Mouse (Mus musculus) erythroid progenitor cell, adult 5-6 weeks (primary cell): ENCODE data around the gene Ramp1. TPM values are rescaled to one million over a fixed set of nuclear protein-coding genes. Genes with fewer than 3 reads are reported as not detected.
A peak's percentile ranks its signal among the peaks of the same experiment; 100 is the strongest.

Source experiments
- ATAC-seq: replicated peaks from 2 replicates; pipeline ENCODE4 v1.8.0; 2016; ENCODE audit warnings: moderate number of reproducible peaks, mild to moderate bottlenecking, moderate TSS enrichment, inconsistent platforms; ENCODE audit not compliant: poor library complexity, low FRiP score, severe bottlenecking
- total RNA-seq, 2 experiments: library from RNA; stranded (forward) in 1 of 2; stranded (reverse) in 1 of 2; fragments of 150-400 nt in 1 of 2; fragments of 186-747, 209-891 nt in 1 of 2; gene quantifications; 2 replicates each; pipeline versions ENCODE4 v1.2.3 to v1.2.4; 2015 to 2017; ENCODE audit warnings: low replicate concordance in 2 of 2

The Ramp1 gene
- total RNA-seq, 2 experiments from 2014 or later = 5.4 to 13.0 TPM

DNA sequence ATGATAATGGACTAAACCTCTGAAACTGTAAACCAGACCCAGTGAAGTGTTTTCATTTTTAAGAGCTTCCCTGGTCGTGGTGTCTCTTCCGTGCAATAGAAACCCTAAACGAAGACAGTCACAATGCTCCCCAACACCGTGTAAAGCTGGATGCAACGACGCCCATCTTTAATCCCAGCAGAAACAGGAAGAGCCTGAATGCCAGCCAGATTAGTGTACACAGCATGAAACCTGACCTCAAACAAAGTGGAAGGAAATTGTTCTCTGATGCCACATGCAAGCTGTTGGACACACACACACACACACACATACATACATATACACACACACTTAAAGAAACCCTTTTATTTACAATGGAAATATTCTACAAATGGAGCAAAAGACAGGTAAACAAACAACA, 51.5 kb downstream of the Ramp1 start:
- no peak for ATAC-seq

- ATAC-seq = no peak
Observed at GRCm38 (mm10) chr1:91231896-91232295, 52.3 kb downstream of the Ramp1 start.

DNA sequence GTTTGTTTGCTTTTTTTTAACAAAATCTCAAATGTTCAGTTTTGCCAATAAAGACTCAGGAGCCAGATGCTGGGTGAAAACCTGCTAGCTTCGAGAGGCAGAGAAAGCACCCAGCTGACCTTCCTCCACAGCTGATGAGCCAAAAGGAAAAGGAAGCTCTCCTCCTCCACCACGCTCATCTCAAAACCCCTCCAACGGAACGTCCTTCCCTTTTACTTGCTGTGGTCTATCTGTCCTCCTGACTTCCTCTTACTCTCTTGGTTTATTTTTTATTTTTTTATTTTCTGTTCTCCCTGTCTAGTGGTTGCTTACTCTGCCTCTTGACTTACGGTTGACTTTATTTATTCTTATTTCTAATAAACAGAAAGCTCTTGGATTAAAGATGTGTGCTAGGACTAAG, 55.8 kb downstream of the Ramp1 start:
- no peak for ATAC-seq

DNA sequence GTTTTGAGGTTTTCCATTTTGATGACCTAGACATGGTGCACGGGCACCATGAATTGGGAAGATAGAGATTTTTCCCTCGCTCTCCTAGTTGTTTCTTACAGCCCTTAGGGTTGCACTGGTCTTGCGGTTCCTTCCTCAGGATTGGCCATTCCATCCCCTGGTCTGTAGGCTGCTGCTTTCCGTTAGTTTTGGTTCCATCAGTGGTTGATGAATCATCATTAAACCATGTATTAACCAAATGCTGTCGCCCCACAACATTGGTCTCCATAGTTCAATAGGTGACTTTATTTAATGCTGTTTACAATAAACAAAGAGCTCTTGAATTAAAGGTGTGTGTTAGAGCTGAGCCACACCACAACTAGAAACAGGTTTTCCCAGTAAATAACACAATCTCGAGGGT, 58.1 kb downstream of the Ramp1 start:
- ATAC-seq = no peak

DNA sequence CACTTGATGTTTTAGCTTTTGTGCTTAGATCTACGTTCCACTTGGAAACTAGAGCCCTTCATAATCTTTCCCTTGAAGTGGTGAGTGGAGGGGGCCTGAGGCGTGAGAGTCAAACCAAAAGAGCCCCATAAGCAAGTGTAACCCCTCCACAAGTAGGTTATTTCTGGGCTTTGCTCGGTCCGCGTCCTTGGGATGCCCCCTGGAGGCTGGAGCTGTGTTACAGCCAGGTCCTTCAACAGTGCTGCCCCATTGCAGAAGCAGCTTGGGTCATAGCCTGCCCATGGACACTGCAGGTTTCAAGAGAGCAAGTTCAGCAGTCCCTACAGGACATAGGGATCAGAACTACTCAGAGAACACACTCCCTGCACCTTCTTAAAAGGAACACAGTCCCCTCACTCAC, 59.5 kb downstream of the Ramp1 start:
- peak; percentile 69; the same call in 1 of the 2 replicates for ATAC-seq

- ATAC-seq = no peak
Observed at GRCm38 (mm10) chr1:91239800-91240199, 60.2 kb downstream of the Ramp1 start.

DNA sequence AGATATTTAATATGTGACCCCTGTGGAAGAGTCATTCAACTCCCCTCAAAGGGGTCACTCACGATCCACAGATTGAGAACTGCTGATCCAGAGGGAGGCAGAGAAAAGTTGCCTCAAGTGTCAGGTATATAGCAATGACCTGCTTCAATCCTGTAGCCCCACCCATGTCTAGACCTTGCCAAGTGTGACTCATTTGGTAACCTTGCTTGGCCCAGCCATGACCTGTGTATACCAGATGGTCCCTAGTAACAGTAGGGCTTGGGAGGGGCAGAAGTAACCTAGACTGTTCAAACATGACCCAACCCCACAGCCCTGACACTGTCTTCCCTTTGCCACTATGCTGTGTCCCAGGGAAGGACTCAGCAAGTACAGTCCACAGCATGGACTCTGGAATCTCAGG, 61.1 kb downstream of the Ramp1 start:
- ATAC-seq = peak; percentile 49; the same call in 1 of the 2 replicates

DNA sequence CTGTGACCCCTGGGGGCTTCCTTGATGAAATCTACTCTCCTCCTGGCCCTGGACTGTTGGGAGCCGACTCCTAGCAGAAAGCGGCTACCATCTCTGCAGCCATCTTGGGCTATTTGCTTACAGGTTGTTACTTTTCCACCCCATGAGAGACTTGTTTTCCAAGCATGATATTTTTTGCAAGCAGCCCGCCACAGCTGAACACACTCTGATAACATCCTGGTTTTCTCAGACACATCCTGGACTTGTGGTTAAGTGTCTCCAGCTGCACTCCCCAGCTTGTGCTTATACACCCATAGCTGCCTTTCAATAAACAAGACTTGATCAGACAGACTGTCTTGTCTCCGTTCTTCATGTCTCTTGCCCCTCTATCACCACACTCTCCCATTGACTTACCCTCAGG, 61.6 kb downstream of the Ramp1 start:
- ATAC-seq = no peak

GRCm38 (mm10) chr1:91248242-91248641, 68.6 kb downstream of the Ramp1 start:
- peak; percentile 56 for ATAC-seq

DNA sequence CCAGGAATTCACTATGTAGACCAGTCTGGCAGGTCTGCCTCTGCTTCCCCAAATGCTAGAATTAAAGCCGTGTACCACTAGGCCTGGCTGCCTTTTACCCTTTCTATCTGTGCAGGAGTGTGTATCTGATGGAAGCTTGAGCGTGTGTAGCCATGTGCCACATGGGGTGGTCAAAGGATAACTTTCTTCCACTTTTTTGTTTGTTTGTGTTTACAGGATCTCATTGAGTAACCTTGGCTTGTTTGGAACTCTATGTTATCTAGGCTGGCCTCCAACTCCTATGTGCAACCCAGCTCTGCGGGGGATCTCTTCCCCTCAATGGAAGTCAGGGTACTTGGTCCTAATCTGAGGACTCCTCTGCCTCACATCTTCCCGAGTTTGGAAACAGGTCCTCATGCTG, 69.3 kb downstream of the Ramp1 start:
- ATAC-seq = no peak

- peak; percentile 89 for ATAC-seq
Observed at GRCm38 (mm10) chr1:91249564-91250414, 70.2 kb downstream of the Ramp1 start, which contains the start of gene Ube2f. Gene Ube2f (plus strand): TSS chr1:91250304.

GRCm38 (mm10) chr1:91250415-91251147, 71.0 kb downstream of the Ramp1 start:
- no peak for ATAC-seq

DNA sequence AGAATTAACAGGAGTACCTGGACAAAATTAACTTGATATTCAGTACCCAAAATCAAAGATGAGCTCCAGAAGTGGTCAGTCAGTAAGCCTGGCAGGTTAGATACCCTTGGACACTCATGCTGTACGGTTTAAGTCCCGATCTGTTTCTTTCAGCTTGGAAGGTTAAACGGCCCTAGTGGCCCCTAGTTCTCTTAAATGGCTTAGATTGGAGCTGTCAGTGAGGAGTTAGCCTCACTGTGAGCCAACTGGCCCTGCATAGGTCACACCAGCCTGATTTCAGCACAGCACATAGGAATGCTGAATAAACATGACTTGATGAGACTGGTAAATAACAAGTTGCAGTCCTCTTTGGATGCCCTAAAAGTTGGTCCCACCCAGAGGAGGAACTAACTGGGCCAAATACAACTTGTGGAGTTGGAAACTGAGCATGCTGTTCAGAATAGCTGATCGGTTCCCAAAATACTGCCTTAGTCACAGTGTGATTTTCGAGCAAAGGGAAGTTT, 71.6 kb downstream of the Ramp1 start:
- ATAC-seq = no peak

DNA sequence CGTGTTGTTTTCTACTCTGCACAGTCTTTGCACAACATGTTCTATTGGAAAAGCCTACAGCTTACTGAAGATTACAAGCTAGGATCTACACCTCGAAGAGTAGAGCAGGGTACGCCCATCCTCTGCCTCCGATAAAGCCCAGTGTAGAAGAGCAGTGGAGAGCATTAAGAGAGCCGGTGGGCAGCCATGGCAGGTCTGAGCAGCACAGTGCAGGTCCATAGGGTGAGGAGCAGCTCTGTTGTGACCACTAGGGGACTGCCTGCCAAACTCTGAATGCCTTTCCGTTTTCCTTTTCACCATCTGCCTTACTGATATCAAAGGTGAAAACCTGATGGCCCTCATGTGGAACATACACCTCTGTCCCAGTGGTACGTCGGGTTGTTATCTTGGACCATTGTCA, 72.3 kb downstream of the Ramp1 start:
- ATAC-seq = peak; percentile 30

DNA sequence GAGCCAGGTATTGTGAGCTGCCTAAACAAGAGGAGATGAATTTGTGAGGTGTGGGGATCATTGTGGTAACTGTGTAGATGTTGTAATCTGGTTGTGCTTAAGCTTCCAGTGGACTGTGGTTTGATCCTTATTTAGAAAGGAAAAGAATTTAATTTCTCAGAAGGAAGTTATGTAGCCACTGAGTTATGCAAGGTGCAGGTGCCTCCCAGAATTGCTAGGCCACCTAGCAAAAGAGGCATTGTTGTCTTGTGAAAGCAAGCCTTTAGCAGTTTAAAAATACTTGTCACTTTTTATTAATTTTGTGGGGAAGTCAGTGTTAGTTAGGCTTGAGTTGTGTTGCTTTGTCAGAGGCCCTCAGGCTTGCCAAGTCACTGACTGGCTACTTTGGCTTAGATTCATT, 78.3 kb downstream of the Ramp1 start:
- no peak for ATAC-seq

- no peak for ATAC-seq
Observed at GRCm38 (mm10) chr1:91259794-91260193, 80.2 kb downstream of the Ramp1 start.

DNA sequence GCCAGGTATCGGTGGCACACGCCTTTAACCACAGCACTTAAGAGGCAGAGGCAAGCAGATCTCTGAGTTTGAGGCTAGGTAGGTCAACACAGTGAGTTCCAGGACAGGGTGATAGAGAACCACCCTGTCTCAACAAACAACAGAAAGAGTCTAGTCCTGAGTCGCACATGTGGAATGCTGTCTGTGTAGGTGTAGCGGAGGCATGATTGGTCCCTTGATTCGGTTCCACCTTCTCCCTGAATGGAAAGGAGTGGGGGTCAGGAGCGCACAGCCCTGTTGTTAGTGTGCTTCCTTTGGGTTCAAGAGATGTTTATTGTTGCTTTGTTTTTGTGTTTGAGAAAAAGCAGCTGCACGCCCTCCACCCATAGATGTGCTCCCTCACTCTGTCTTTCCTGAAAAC, 82.9 kb downstream of the Ramp1 start:
- ATAC-seq = no peak

DNA sequence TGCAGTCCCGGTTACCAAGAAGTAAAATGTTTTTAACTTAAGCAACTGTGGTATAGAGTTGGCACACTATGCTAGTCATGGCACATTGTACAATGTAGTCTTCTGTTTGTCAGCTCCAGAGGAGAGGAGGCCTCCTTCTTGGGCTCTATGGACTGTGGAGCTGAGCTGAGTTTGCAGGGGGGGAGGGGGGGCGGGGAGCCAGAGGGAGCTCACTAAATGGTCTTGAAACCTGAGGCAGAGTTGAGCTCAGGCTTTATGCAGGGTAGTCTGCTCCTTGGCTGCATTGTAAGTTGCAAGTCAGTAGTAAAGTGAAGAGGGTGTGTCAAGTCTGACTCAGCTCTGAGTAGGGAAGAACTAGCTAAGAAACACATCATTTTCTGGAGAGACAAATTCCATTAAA, 92.6 kb downstream of the Ramp1 start:
- no peak for ATAC-seq
